In genomic region chr4:95389647-95390046, GRCm38 (mm10) we compare ENCODE assay signal across 11 mouse cellular contexts.
A peak's percentile ranks its signal among the peaks of the same experiment; 100 is the strongest.
DNase-seq lines count a peak whose midpoint lies in the region; TF ChIP-seq lines count a peak whose summit lies in the region.
"Had no signal": no experiment of that assay in that cellular context is flagged by ENCODE, and none has a peak within 500 bp of the region (broad histone marks: within the 10 kb centered on the region; RNA-seq: fewer than 3 reads in every experiment).

No protein-coding gene starts in this region.

- intact Hi-C loops in gastrocnemius, adult 2 months (cut with DNase I), result loop anchor here (10.0 kb wide), 2 partner anchors 335 to 475 kb away; partner anchors contain the start of gene Jun

- DNase-seq in liver, adult 2 months (ENCODE audit: extremely low read depth, low read depth, low spot score), result peak; percentile 22
- DNase-seq in liver, result no peak
- peak; percentile 42 for DNase-seq in gastrocnemius, adult 2 months
- DNase-seq in kidney, postnatal 10 days, result peak; percentile 53
- peak; percentile 64 for DNase-seq in skeletal muscle tissue, adult 2 months (ENCODE audit: low read depth, low spot score)
- DNase-seq in layer of hippocampus, adult 2 months (ENCODE audit: low spot score in 2 of 2), result no peak
- no peak for DNase-seq in layer of hippocampus, postnatal 25 days (ENCODE audit: extremely low spot score in 1 of 2, low spot score in 1 of 2)
- DNase-seq in left cerebral cortex, adult 18-20 months (ENCODE audit: low spot score in 2 of 2), result no peak
- DNase-seq: thymus, adult 2 months had no signal

- no peak overlapping the region for H3K4me3 ChIP-seq in liver, adult 2 months (ENCODE audit: insufficient read depth, low read depth, low read length)
- H3K4me3 ChIP-seq in gastrocnemius, adult 2 months, result no peak overlapping the region
- no peak overlapping the region for H3K4me3 ChIP-seq in layer of hippocampus, adult 2 months
- H3K4me3 ChIP-seq: forebrain, embryonic 15.5 days; neural tube, embryonic 12.5 days had no signal

- no peaks in the 10 kb centered on the region for H3K36me3 ChIP-seq in liver, adult 2 months (ENCODE audit: control insufficient read depth, insufficient read depth, low read length)
- H3K36me3 ChIP-seq: forebrain, embryonic 15.5 days; neural tube, embryonic 12.5 days had no signal

- no peak for TF ChIP-seq POLR2A in liver, adult 2 months (IDR thresholded peaks at IDR 0.05; ENCODE audit: extremely low read depth, insufficient read depth, low read length)

- TF ChIP-seq CTCF in liver, adult 2 months (IDR thresholded peaks at IDR 0.05; ENCODE audit: low read depth, low read length), result no peak
- TF ChIP-seq CTCF in gastrocnemius, adult 2 months (IDR thresholded peaks at IDR 0.05), result no peak
- no peak for TF ChIP-seq CTCF in layer of hippocampus, adult 2 months (conservative IDR thresholded peaks at IDR 0.05)

- no peaks in the 10 kb centered on the region for H3K27me3 ChIP-seq in liver, adult 2 months (ENCODE audit: control insufficient read depth, insufficient read depth, low read length)
- H3K27me3 ChIP-seq: forebrain, embryonic 15.5 days; neural tube, embryonic 12.5 days had no signal

- no peak overlapping the region for H3K9ac ChIP-seq in liver, adult 2 months (ENCODE audit: low read depth, low read length)
- H3K9ac ChIP-seq: forebrain, embryonic 15.5 days; neural tube, embryonic 12.5 days had no signal

- WGBS in liver, adult 2 months, result 49% methylated on average over 2 of the region's 2 CpGs

- H3K79me2 ChIP-seq in liver, adult 2 months (ENCODE audit: control insufficient read depth, insufficient read depth, low read length), result no peaks in the 10 kb centered on the region

- H3K27ac ChIP-seq in liver, adult 2 months (replicated peaks; ENCODE audit: insufficient read depth, low read depth, low read length), result no peak overlapping the region
- peak overlapping the region; percentile 71 for H3K27ac ChIP-seq in gastrocnemius, adult 2 months
- no peak overlapping the region for H3K27ac ChIP-seq in layer of hippocampus, adult 2 months
- H3K27ac ChIP-seq: forebrain, embryonic 15.5 days; neural tube, embryonic 12.5 days had no signal

- H3K4me1 ChIP-seq in liver, adult 2 months (ENCODE audit: control insufficient read depth, insufficient read depth, low read length), result peaks cover 8% of the 10 kb centered on the region
- H3K4me1 ChIP-seq: forebrain, embryonic 15.5 days; neural tube, embryonic 12.5 days had no signal

Comparison
In these comparisons a context has a peak if more than half of its experiments do, and no peak if none do; other contexts are left out.
1. DNase-seq: peak in liver, adult 2 months (single experiment), gastrocnemius, adult 2 months (single experiment), kidney, postnatal 10 days (single experiment) and skeletal muscle tissue, adult 2 months (single experiment); none in liver (single experiment), layer of hippocampus, adult 2 months (0 of 2), layer of hippocampus, postnatal 25 days (0 of 2) and left cerebral cortex, adult 18-20 months (0 of 2).